Mouse (Mus musculus) cerebellum, adult 8-10 months (tissue): ENCODE measurements around the gene Dph1.

Experiments
- DNase-seq: peaks from one replicate; pipeline ENCODE4 v3.0.0; 2022

The Dph1 gene

GRCm38 (mm10) chr11:75132278-75132677 lies 58.8 kb downstream of the Dph1 start:
- DNase-seq: peak; percentile 71

DNA sequence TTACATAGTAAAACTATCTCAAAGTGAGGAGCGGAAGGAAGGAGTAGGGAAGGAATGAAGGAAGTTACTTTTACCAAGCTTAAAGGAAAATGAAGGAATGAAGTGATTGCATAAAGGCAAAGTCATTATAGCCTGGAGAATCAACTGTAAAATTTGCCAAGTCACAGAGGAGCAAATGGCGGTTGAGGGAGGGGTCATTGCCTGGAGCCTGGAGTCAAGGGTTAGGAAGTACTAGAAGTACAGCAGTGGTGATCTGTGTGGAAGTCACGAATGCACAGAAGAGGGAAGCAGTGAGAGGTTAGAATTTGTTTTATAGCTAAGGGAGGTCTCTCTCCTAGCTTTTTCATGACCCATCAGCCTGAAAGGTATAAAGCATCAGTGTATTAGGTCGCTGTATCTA lies 59.7 kb downstream of the Dph1 start:
- no peak for DNase-seq

- no peak for DNase-seq
These were observed 61.6 kb downstream of the Dph1 start for GRCm38 (mm10) chr11:75129481-75129880.
